Mouse (Mus musculus): ENCODE results near the gene Ank3.

- TF ChIP-seq CTCF (IDR thresholded peaks at IDR 0.05; ENCODE audit: control insufficient read depth, insufficient read depth, low read length) (no peak), POLR2A (IDR thresholded peaks at IDR 0.05; ENCODE audit: borderline replicate concordance, control insufficient read depth, low read depth, low read length) (no peak)
Measured at GRCm38 (mm10) chr10:69779246-69779645, 380.7 kb downstream of the Ank3 start.
